Mouse (Mus musculus) liver, embryonic 16.5 days (tissue): ENCODE data around the gene Tars2. TPM values are rescaled to one million over a fixed set of nuclear protein-coding genes. Genes with fewer than 3 reads are reported as not detected.

Experiments used
- ATAC-seq: fragments of 200-750 bp; cut with Nextera tagmentation; 2 replicates; pipeline ENCODE4 v1.8.0; 2017; ENCODE audit warnings: low read depth, mild to moderate bottlenecking, moderate number of reproducible peaks, moderate library complexity
- H3K27ac ChIP-seq: fragments of 300-500 bp; sonication (generic); 2 replicates; pipeline ENCODE4 v1.5.1; 2014; ENCODE audit warnings: mild to moderate bottlenecking, low read length
- H3K27me3 ChIP-seq: fragments of 300-500 bp; sonication (generic); 2 replicates; pipeline ENCODE4 v1.6.1; 2014; ENCODE audit warnings: low read depth, low read length, mixed read lengths; ENCODE audit not compliant: control insufficient read depth, insufficient read depth
- H3K36me3 ChIP-seq: fragments of 300-500 bp; sonication (generic); 2 replicates; pipeline ENCODE4 v1.6.1; 2014; ENCODE audit warnings: mild to moderate bottlenecking; ENCODE audit not compliant: control insufficient read depth, insufficient read depth
- H3K4me1 ChIP-seq: fragments of 300-500 bp; sonication (generic); 2 replicates; pipeline ENCODE4 v1.6.1; 2014; ENCODE audit warnings: low read depth, low read length, mixed read lengths; ENCODE audit not compliant: control insufficient read depth
- H3K4me2 ChIP-seq: fragments of 300-500 bp; sonication (generic); 2 replicates; pipeline ENCODE4 v1.6.1; 2014; ENCODE audit warnings: low read depth, low read length, mixed read lengths
- H3K4me3 ChIP-seq: fragments of 300-500 bp; sonication (generic); 2 replicates; pipeline ENCODE4 v1.5.1; 2014; ENCODE audit warnings: low read depth, mild to moderate bottlenecking, low read length
- H3K9ac ChIP-seq: fragments of 300-500 bp; sonication (generic); 2 replicates; pipeline ENCODE4 v1.6.1; 2014; ENCODE audit warnings: low read depth, low read length
- H3K9me3 ChIP-seq: fragments of 300-500 bp; sonication (generic); replicated peaks from 2 replicates; pipeline ENCODE4 v1.6.1; 2016; ENCODE audit warnings: low read length; ENCODE audit not compliant: control insufficient read depth
- WGBS: fragments of 180-500 bp; shearing (Covaris S2); extraction: QIAGEN DNeasy Blood & Tissue Kit; methylation state at CpG from one replicate; pipeline ENCODE4 v1.1.7; 2014; ENCODE audit not compliant: insufficient replicate concordance; 5-methylcytosine and 5-hydroxymethylcytosine counted together
- polyA plus RNA-seq: library from polyadenylated mRNA; unstranded; fragments of >200 nt; fragmentation: Nextera tagmentation; extraction: Ambion mirVana; gene quantifications from 2 replicates; pipeline ENCODE4 v1.2.1, GENCODE M21; 2015

Tars2 gene
- polyA plus RNA-seq, 1 experiment from 2014 or later: 33.9 TPM

DNA sequence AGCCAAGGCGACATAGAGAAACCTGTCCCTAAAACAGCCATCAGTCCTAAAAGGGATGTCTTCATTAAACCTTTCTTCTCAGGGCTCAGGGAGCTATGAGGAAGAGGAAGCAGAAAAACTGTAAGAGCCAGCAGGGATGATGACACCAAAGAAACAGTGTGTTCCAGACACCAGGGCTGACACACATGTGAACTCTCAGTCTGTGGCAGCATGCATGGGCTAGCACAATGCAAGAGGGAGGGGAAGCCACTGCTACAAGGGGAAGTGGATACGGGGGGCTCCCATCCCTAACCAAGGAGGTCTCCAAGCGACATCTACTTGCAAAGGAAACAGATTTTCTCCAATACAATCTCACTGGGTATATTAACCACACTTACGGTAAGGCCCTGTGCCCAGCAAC, 53.7 kb downstream of the Tars2 start:
- H3K36me3 ChIP-seq: no peaks in the 10 kb centered on the region
- H3K4me3 ChIP-seq: no peak overlapping the region
- no peak overlapping the region for H3K9ac ChIP-seq
- no peak; the same call in 1 of the 2 replicates for ATAC-seq
- peaks cover 6% of the 10 kb centered on the region for H3K4me1 ChIP-seq
- H3K27ac ChIP-seq: no peak overlapping the region
- 50% methylated on average over 4 of the region's 4 CpGs for WGBS
- no peak overlapping the region for H3K4me2 ChIP-seq
- H3K27me3 ChIP-seq: no peaks in the 10 kb centered on the region
- no peaks in the 10 kb centered on the region for H3K9me3 ChIP-seq

DNA sequence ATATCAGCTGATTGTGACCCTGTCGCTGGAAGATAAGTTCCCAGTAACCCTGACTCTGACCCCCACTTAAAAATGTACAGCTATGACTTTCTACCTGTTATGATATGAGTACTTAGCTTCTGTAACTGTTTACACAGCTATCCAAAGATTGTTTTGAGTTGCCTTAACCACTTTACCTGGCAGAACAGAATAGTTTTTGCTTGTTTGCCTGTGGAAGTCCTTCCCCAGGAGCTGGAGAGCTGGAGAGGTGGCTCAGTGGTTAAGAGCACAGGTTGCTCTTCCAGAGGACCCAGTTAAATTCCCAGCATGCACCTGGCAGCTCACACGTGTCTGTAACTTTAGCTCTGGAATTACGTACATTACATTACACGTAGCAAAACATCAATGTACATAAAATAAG, 55.4 kb downstream of the Tars2 start:
- H3K27me3 ChIP-seq: no peaks in the 10 kb centered on the region
- no peaks in the 10 kb centered on the region for H3K9me3 ChIP-seq
- no peak for ATAC-seq
- H3K4me2 ChIP-seq: no peak overlapping the region
- WGBS: 67% methylated on average over 4 of the region's 4 CpGs
- H3K27ac ChIP-seq: no peak overlapping the region
- H3K4me1 ChIP-seq: peaks cover 6% of the 10 kb centered on the region
- H3K36me3 ChIP-seq: no peaks in the 10 kb centered on the region
- H3K9ac ChIP-seq: no peak overlapping the region
- no peak overlapping the region for H3K4me3 ChIP-seq

DNA sequence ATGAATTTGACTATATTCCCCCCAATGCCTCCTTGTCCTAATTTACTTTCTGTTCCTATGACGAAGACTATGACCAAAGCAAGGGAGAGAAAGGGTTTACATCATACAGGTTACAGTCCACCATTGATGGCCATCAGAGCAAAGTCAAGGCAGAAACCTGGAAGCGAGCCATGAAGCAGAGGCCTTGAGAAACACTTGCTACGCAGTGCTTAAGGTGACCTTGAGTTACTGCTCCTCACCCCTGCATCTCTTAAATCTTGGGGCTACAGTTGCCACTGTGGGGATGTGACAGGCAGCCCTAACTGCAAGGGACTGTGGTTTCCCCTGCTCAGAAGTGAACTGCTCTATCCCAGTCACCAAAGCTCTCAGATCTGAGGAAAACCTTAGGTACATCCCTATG, 56.7 kb downstream of the Tars2 start:
- no peak for ATAC-seq
- H3K27me3 ChIP-seq: no peaks in the 10 kb centered on the region
- no peak overlapping the region for H3K27ac ChIP-seq
- no peaks in the 10 kb centered on the region for H3K9me3 ChIP-seq
- WGBS: 73% methylated on average over 3 of the region's 3 CpGs
- H3K4me1 ChIP-seq: peaks cover 6% of the 10 kb centered on the region
- no peak overlapping the region for H3K4me3 ChIP-seq
- no peaks in the 10 kb centered on the region for H3K36me3 ChIP-seq
- no peak overlapping the region for H3K9ac ChIP-seq
- H3K4me2 ChIP-seq: no peak overlapping the region

DNA sequence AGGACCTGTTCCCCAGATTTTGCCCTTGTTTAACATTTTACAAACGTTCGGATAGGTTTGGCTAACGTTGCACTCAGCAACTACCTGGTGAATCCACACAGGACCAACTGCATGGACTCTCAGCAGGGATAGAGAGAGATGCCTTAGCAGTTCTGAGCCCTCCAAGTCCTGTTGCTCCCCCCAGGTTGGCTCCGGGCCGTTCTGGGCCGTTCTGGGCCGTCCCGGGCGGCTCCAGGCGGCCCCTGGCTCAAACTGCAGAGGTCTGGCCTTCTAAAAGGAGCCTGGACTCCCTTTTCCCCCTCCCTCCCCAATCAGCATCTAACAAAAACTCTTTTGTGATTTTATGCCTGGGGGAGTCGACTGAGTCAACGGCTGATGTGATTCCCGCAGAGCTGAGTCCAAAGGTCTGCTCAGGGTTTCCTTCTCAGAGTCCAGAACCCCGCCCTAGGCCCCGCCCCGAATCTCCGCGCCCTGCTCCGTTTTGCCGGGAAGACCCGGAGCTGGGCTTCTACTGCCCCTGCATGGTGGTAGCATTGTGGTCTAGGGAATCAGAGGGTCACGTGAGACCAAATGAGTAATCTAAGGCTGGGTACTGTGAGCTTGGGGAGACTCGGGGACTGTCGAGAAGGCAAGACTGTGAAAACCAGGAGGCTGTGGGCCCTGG, 58.0 kb downstream of the Tars2 start:
- H3K36me3 ChIP-seq: no peaks in the 10 kb centered on the region
- no peaks in the 10 kb centered on the region for H3K9me3 ChIP-seq
- H3K4me3 ChIP-seq: peak overlapping the region; percentile 28; the same call in 1 of the 2 replicates
- 0 out of 2 replicates have a peak overlapping the region, but pooled peaks have one; percentile 25 for H3K9ac ChIP-seq
- ATAC-seq: peak; percentile 59
- H3K4me1 ChIP-seq: peaks cover 6% of the 10 kb centered on the region
- no peak overlapping the region for H3K27ac ChIP-seq
- peak overlapping the region; percentile 40 for H3K4me2 ChIP-seq
- 20% methylated on average over 24 of the region's 24 CpGs for WGBS
- no peaks in the 10 kb centered on the region for H3K27me3 ChIP-seq

DNA sequence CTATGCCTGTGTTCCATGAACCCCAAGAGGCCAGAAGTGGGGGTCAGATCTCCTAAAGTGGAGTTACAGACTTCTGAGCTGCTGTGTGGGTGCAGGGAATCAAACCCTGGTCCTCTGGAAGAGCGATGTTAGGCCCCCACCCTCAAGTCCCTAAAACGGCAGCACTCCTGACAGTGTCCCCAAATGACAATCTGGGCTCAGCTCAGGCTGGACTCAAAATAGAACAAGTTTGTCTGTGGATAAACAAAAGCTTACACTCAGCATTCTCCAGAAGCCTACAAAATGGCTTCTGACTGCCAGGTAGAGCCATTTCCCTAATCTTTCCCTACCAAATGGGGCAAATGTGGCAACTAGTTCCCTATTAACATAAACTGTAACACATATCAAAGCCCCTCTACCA, 58.9 kb downstream of the Tars2 start:
- Histone ChIP-seq H3K9ac (no peak overlapping the region), H3K27me3 (no peaks in the 10 kb centered on the region), H3K4me1 (peaks cover 6% of the 10 kb centered on the region), H3K27ac (no peak overlapping the region), H3K9me3 (no peaks in the 10 kb centered on the region), H3K36me3 (no peaks in the 10 kb centered on the region), H3K4me2 (no peak overlapping the region), H3K4me3 (no peak overlapping the region)
- WGBS: 66% methylated on average over 2 of the region's 2 CpGs
- ATAC-seq: no peak

DNA sequence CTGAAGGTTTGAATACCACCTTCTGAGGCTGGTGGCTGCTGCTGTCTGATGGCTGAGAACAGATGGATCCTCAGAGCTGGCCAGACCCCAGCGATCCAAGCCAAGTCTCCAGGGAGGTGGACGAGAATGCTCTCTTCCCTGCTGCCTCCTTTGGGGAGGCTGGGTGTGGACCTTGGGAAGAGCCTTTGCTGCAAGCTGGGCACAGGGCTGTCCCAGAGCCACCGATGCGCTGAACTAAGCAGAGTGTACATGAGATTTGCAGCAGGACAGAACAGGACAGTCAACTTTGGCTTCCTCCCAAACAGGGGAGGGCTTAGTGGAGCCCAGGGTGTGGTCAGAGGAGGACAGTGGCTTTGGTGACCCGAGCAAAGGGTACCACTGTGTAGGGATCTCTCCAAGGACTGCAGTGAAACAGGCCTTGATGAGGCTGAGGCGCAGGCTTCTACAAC, 59.7 kb downstream of the Tars2 start:
- H3K36me3 ChIP-seq: no peaks in the 10 kb centered on the region
- ATAC-seq: peak; percentile 64
- H3K9ac ChIP-seq: no peak overlapping the region
- no peak overlapping the region for H3K27ac ChIP-seq
- peaks cover 6% of the 10 kb centered on the region for H3K4me1 ChIP-seq
- H3K4me2 ChIP-seq: no peak overlapping the region
- 55% methylated on average over 6 of the region's 6 CpGs for WGBS
- no peak overlapping the region for H3K4me3 ChIP-seq
- H3K9me3 ChIP-seq: no peaks in the 10 kb centered on the region
- H3K27me3 ChIP-seq: no peaks in the 10 kb centered on the region

DNA sequence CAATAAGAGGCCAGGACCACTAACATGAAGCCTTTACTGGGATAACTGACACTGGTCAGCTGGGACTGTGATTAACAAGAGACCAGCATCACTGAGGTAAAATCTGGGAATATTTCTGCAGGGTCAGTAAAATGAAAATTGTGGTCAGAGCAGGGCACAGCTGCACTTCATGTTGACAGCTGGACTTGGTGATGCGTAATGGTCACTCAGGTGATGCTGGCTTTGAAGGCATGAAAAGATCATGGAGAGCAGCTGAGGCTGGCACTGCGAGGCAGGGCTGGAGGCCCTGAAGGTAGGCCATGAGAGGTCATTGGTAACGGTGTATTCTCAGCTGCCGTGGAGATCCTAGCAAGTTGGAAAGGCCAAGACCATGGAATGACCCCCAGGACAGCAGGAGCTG, 61.7 kb downstream of the Tars2 start:
- no peak overlapping the region for H3K27ac ChIP-seq
- H3K36me3 ChIP-seq: no peaks in the 10 kb centered on the region
- H3K4me3 ChIP-seq: no peak overlapping the region
- no peak for ATAC-seq
- H3K9ac ChIP-seq: no peak overlapping the region
- WGBS: 78% methylated on average over 4 of the region's 4 CpGs
- H3K27me3 ChIP-seq: no peaks in the 10 kb centered on the region
- no peaks in the 10 kb centered on the region for H3K9me3 ChIP-seq
- H3K4me2 ChIP-seq: no peak overlapping the region
- peaks cover 17% of the 10 kb centered on the region for H3K4me1 ChIP-seq

DNA sequence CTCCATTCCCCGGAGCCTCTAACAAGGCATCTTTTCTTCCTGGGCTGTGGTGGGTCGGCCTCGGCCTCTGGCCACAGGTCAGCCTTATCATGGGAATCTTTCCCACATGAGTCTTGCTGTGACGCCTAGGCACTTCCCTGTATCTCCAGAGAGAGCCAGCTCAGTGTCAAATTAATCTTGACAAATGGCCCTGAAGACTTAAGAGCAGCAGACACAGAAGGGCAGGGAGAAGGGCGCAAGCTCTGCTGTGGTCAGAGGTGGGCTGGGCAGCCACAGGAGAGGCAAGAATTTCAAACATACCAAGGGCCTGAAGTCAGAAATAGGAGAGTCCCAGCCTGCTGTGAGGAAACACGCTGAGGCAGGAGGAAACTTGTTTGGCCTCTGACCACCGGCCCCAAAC, 63.6 kb downstream of the Tars2 start:
- Histone ChIP-seq H3K4me2 (no peak overlapping the region), H3K27ac (no peak overlapping the region), H3K36me3 (no peaks in the 10 kb centered on the region), H3K27me3 (no peaks in the 10 kb centered on the region), H3K4me1 (peaks cover 13% of the 10 kb centered on the region), H3K9me3 (no peaks in the 10 kb centered on the region), H3K4me3 (no peak overlapping the region), H3K9ac (no peak overlapping the region)
- no peak for ATAC-seq
- 29% methylated on average over 7 of the region's 7 CpGs for WGBS

DNA sequence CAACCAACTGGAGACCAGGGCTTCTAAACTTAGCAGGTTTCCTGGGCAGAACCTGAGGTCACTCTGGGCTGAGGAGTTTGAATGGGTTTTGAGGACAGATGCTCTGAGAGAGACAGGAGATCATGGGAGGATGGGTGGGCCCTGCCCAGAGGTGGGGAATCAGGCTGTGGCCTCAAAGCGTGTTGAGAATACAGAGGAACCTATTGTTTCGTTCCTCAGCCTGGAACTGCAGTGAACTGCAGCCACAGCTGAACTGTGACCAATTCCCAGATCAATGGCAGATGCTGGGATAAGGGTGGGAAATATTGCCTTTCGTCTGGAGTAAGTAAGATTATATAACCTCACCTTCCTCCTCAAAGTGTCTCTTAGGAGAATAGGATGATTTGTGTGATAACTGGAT, 64.2 kb downstream of the Tars2 start:
- no peak overlapping the region for H3K27ac ChIP-seq

More for the DNA sequence above, 64.2 kb downstream of the Tars2 start:
- no peak for ATAC-seq
- Histone ChIP-seq H3K9me3 (no peaks in the 10 kb centered on the region), H3K4me3 (no peak overlapping the region), H3K27me3 (no peaks in the 10 kb centered on the region), H3K9ac (no peak overlapping the region), H3K4me1 (peaks cover 13% of the 10 kb centered on the region), H3K4me2 (no peak overlapping the region), H3K36me3 (no peaks in the 10 kb centered on the region)
- 63% methylated on average over 3 of the region's 3 CpGs for WGBS
